Mouse (Mus musculus): ENCODE measurements around the gene Mafk.
A peak's percentile ranks its signal among the peaks of the same experiment; 100 is the strongest.

The Mafk gene

GRCm38 (mm10) chr5:139817292-139817691 lies 26.0 kb downstream of the Mafk start:
- TF ChIP-seq POU5F1 (IDR thresholded peaks at IDR 0.05; ENCODE audit: borderline replicate concordance, low read length) (no peak), CTCF (conservative IDR thresholded peaks at IDR 0.05; ENCODE audit: low read length) (peak; percentile 85)
- no peaks in the 10 kb centered on the region for H3K9me3 ChIP-seq (ENCODE audit: low read length)
- H3K27me3 ChIP-seq (ENCODE audit: insufficient read depth, low read length) = peaks cover 9% of the 10 kb centered on the region
- peaks cover 35% of the 10 kb centered on the region for H3K4me1 ChIP-seq (replicated peaks; ENCODE audit: low read depth, low read length)
- peaks cover 25% of the 10 kb centered on the region for H3K36me3 ChIP-seq (ENCODE audit: insufficient read depth, low read length)
- H3K4me3 ChIP-seq (replicated peaks; ENCODE audit: low read length) = no peak overlapping the region

- Histone ChIP-seq H3K4me3 (replicated peaks; ENCODE audit: low read length) (no peak overlapping the region), H3K9me3 (ENCODE audit: low read length) (no peaks in the 10 kb centered on the region), H3K36me3 (ENCODE audit: insufficient read depth, low read length) (peaks cover 33% of the 10 kb centered on the region), H3K27me3 (ENCODE audit: insufficient read depth, low read length) (peaks cover 6% of the 10 kb centered on the region), H3K4me1 (replicated peaks; ENCODE audit: low read depth, low read length) (peaks cover 35% of the 10 kb centered on the region)
- no peak for TF ChIP-seq POU5F1 (IDR thresholded peaks at IDR 0.05; ENCODE audit: borderline replicate concordance, low read length)
- TF ChIP-seq NANOG (IDR thresholded peaks at IDR 0.05; ENCODE audit: borderline replicate concordance, low read length) = no peak
- no peak for TF ChIP-seq CTCF (conservative IDR thresholded peaks at IDR 0.05; ENCODE audit: low read length)
Measured at GRCm38 (mm10) chr5:139818056-139818455, 26.7 kb downstream of the Mafk start.

- TF ChIP-seq CTCF (conservative IDR thresholded peaks at IDR 0.05; ENCODE audit: low read length) (peak; percentile 82), NANOG (IDR thresholded peaks at IDR 0.05; ENCODE audit: borderline replicate concordance, low read length) (no peak), POU5F1 (IDR thresholded peaks at IDR 0.05; ENCODE audit: borderline replicate concordance, low read length) (no peak)
- Histone ChIP-seq H3K36me3 (ENCODE audit: insufficient read depth, low read length) (peaks cover 40% of the 10 kb centered on the region), H3K9me3 (ENCODE audit: low read length) (no peaks in the 10 kb centered on the region), H3K27me3 (ENCODE audit: insufficient read depth, low read length) (0 out of 2 replicates have a peak, but pooled peaks cover 2% of the 10 kb centered on the region), H3K4me3 (replicated peaks; ENCODE audit: low read length) (no peak overlapping the region), H3K4me1 (replicated peaks; ENCODE audit: low read depth, low read length) (peaks cover 34% of the 10 kb centered on the region)
Measured at GRCm38 (mm10) chr5:139818801-139819200, 27.5 kb downstream of the Mafk start.

- H3K36me3 ChIP-seq (ENCODE audit: insufficient read depth, low read length) = peaks cover 49% of the 10 kb centered on the region
- no peak within 1 kb of the TSS for H3K4me3 ChIP-seq (replicated peaks; ENCODE audit: low read length)
- no peaks in the 10 kb centered on the region for H3K9me3 ChIP-seq (ENCODE audit: low read length)
- no peaks in the 10 kb centered on the region for H3K27me3 ChIP-seq (ENCODE audit: insufficient read depth, low read length)
- peaks cover 34% of the 10 kb centered on the region for H3K4me1 ChIP-seq (replicated peaks; ENCODE audit: low read depth, low read length)
- TF ChIP-seq NANOG (IDR thresholded peaks at IDR 0.05; ENCODE audit: borderline replicate concordance, low read length) = no peak
- TF ChIP-seq POU5F1 (IDR thresholded peaks at IDR 0.05; ENCODE audit: borderline replicate concordance, low read length) = no peak
- TF ChIP-seq CTCF (conservative IDR thresholded peaks at IDR 0.05; ENCODE audit: low read length) = no peak
Measured at GRCm38 (mm10) chr5:139819538-139820181, 28.3 kb downstream of the Mafk start, which contains the start of gene Tmem184a. Tmem184a (minus strand) TSS chr5:139819917.

- Histone ChIP-seq H3K27me3 (ENCODE audit: insufficient read depth, low read length) (no peaks in the 10 kb centered on the region), H3K36me3 (ENCODE audit: insufficient read depth, low read length) (peaks cover 59% of the 10 kb centered on the region), H3K9me3 (ENCODE audit: low read length) (no peaks in the 10 kb centered on the region), H3K4me1 (replicated peaks; ENCODE audit: low read depth, low read length) (peaks cover 46% of the 10 kb centered on the region), H3K4me3 (replicated peaks; ENCODE audit: low read length) (no peak overlapping the region)
- no peak for TF ChIP-seq CTCF (conservative IDR thresholded peaks at IDR 0.05; ENCODE audit: low read length)
- TF ChIP-seq NANOG (IDR thresholded peaks at IDR 0.05; ENCODE audit: borderline replicate concordance, low read length) = no peak
- no peak for TF ChIP-seq POU5F1 (IDR thresholded peaks at IDR 0.05; ENCODE audit: borderline replicate concordance, low read length)
Measured at GRCm38 (mm10) chr5:139821466-139822459, 30.4 kb downstream of the Mafk start.

- no peaks in the 10 kb centered on the region for H3K9me3 ChIP-seq (ENCODE audit: low read length)
- H3K36me3 ChIP-seq (ENCODE audit: insufficient read depth, low read length) = peaks cover 58% of the 10 kb centered on the region
- H3K4me1 ChIP-seq (replicated peaks; ENCODE audit: low read depth, low read length) = peaks cover 46% of the 10 kb centered on the region
- H3K27me3 ChIP-seq (ENCODE audit: insufficient read depth, low read length) = no peaks in the 10 kb centered on the region
- peak overlapping the region; percentile 20; the same call in 1 of the 2 replicates for H3K4me3 ChIP-seq (replicated peaks; ENCODE audit: low read length)
- TF ChIP-seq POU5F1 (IDR thresholded peaks at IDR 0.05; ENCODE audit: borderline replicate concordance, low read length) (no peak), NANOG (IDR thresholded peaks at IDR 0.05; ENCODE audit: borderline replicate concordance, low read length) (no peak), CTCF (conservative IDR thresholded peaks at IDR 0.05; ENCODE audit: low read length) (no peak)
Measured at GRCm38 (mm10) chr5:139824531-139824930, 33.2 kb downstream of the Mafk start.

GRCm38 (mm10) chr5:139825947-139826346 lies 34.6 kb downstream of the Mafk start:
- no peak for TF ChIP-seq NANOG (IDR thresholded peaks at IDR 0.05; ENCODE audit: borderline replicate concordance, low read length)
- TF ChIP-seq CTCF (conservative IDR thresholded peaks at IDR 0.05; ENCODE audit: low read length) = no peak
- TF ChIP-seq POU5F1 (IDR thresholded peaks at IDR 0.05; ENCODE audit: borderline replicate concordance, low read length) = no peak

GRCm38 (mm10) chr5:139826357-139827055 lies 35.2 kb downstream of the Mafk start, which contains the start of the genes Gm26938 and Psmg3:
Gm26938 (minus strand) TSS chr5:139826407.
Psmg3 (minus strand) TSS chr5:139826885.
- H3K27me3 ChIP-seq (ENCODE audit: insufficient read depth, low read length) = no peaks in the 10 kb centered on the region
- TF ChIP-seq CTCF (conservative IDR thresholded peaks at IDR 0.05; ENCODE audit: low read length) (no peak), NANOG (IDR thresholded peaks at IDR 0.05; ENCODE audit: borderline replicate concordance, low read length) (no peak), POU5F1 (IDR thresholded peaks at IDR 0.05; ENCODE audit: borderline replicate concordance, low read length) (no peak)
- no peaks in the 10 kb centered on the region for H3K9me3 ChIP-seq (ENCODE audit: low read length)
- H3K36me3 ChIP-seq (ENCODE audit: insufficient read depth, low read length) = peaks cover 42% of the 10 kb centered on the region
- peaks cover 50% of the 10 kb centered on the region for H3K4me1 ChIP-seq (replicated peaks; ENCODE audit: low read depth, low read length)
- peak within 1 kb of the TSS; percentile 96 for H3K4me3 ChIP-seq (replicated peaks; ENCODE audit: low read length)

More at GRCm38 (mm10) chr5:139825947-139826346, 34.6 kb downstream of the Mafk start:
- peak overlapping the region; percentile 96 for H3K4me3 ChIP-seq (replicated peaks; ENCODE audit: low read length)
- peaks cover 48% of the 10 kb centered on the region for H3K36me3 ChIP-seq (ENCODE audit: insufficient read depth, low read length)
- H3K27me3 ChIP-seq (ENCODE audit: insufficient read depth, low read length) = no peaks in the 10 kb centered on the region
- peaks cover 51% of the 10 kb centered on the region for H3K4me1 ChIP-seq (replicated peaks; ENCODE audit: low read depth, low read length)
- H3K9me3 ChIP-seq (ENCODE audit: low read length) = no peaks in the 10 kb centered on the region

Data from E14TG2a.4 (cell line).